Mouse (Mus musculus) gastrocnemius, postnatal 10 days (tissue): ENCODE measurements around the gene Hectd4. TPM values are rescaled to one million over a fixed set of nuclear protein-coding genes. Genes with fewer than 3 reads are reported as not detected.

ENCODE experiments used
- DNase-seq: peaks from one replicate; pipeline ENCODE4 v3.0.0; 2021; ENCODE audit warnings: mixed read lengths
- total RNA-seq, 2 experiments: library from RNA; stranded (reverse); gene quantifications; 2 replicates each; pipeline ENCODE4 v1.2.3; 2021

The Hectd4 gene
- total RNA-seq, 2 experiments from 2014 or later, result 12.7 to 16.6 TPM

GRCm38 (mm10) chr5:121397187-121398145, 177.4 kb downstream of the Hectd4 start, which contains the start of gene Naa25:
Naa25 (plus strand) TSS chr5:121397936.
- DNase-seq, result peak; percentile 98

DNA sequence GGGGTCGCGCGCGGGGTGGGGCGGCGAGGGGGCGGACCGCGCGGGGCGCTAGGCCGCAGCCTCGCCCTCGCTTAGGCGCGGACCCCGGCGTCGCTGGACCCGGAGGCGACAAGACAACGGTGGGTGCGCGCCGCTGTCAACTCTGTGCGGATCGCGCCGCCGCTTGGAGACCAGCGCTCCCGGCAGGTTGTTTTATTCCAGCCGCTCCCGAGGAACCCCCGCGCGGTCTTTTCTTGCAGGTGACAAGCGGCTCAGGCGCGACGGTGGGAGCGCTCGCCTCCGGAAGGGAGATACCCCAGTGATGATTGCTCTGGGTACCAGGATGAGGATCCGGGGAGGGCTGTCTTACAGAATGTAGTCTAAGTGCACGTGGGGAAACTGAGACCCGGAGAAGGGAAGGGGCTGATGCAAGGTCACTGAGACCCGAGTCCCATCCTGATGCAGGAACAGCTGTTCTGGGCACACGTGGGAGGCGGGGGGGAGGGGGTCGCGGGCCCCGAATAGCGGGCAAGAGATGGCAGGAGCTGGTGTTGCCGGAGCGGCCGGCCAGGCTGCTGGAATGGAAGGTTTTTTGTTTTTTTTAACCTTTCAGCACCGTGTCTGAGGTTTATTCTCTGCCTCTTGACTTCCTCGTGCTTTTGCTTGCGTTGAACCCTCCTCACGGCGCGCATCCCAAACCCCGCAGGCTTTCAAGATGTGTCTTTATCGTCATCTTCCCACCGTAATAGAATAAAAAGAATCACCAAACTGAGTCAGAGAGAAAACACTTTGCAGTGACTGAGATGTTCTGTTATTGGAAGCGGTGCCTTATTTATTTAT, 178.3 kb downstream of the Hectd4 start:
- DNase-seq, result no peak

DNA sequence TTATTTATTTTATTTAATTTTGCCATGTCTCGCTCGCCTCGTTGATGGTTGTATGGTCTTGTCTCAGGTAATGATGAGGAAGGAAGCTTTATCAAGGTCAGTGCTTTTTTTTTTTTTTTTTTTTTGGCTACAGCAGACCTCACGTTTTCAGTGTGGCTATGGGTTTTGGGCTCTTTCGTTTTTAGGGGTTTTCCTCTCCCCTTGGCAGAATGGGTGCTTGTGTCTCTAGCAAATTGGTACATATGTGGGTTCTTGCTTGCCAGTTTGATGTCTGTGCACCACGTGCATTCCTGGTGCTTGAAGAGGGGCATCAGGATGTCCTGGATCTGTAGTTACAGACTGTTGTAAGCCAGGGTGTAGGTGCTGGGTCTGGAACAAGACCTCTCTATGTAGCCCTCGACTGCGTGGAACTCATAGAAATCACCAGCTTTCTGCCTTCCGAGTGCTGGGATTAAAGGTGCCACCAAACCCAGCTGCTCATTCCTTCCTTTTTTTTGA, 179.0 kb downstream of the Hectd4 start:
- no peak for DNase-seq

GRCm38 (mm10) chr5:121399540-121399939, 179.5 kb downstream of the Hectd4 start:
- DNase-seq, result no peak

DNA sequence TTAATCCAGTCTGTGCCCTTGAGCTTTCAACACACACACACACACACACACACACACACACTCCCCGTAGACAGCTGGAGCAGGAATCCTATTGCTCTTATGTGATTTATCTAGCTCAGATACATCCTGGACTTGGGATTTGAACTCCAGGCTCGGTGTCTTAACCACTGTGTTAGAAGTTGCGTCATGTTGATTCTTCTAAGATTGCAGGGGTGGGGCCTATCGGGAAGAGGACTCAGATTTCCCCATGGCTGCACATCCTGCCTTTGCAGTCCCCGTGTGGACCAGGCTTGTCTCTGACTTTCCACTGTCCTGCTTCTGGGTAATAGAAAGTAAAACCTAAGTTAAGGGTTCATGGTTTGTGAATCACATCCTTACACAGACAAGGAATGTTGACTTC, 180.0 kb downstream of the Hectd4 start:
- no peak for DNase-seq

GRCm38 (mm10) chr5:121400849-121401248, 180.8 kb downstream of the Hectd4 start:
- no peak for DNase-seq

DNA sequence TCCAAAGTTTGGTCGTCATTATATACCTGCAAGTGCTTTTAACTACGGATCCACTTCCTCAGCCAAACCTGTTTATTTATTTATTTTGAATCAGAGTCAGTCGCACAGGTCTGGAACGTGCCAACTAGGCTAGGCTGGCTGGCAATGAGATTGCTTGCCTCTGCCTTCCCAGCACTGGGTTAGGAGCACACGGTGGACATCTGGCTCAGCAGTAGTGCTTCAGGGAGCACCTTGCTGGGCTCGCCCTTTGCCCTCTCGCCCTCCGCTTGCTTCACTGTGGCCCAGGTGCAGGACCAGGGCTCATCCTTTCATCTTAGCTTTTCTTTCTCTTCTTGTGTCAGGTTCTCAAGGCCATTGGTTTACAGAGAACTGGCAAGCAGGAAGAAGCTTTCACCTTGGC, 187.8 kb downstream of the Hectd4 start:
- DNase-seq, result no peak

- DNase-seq, result no peak
These were observed 191.0 kb downstream of the Hectd4 start for GRCm38 (mm10) chr5:121410975-121411374.

Other genes starting within 250 kb of the Hectd4 start
- gene Rph3a, start 210.1 kb upstream of the Hectd4 start, total RNA-seq, result under 1 TPM; 0.35 to 0.47 TPM
- gene Ptpn11, start 28.8 kb upstream of the Hectd4 start, total RNA-seq, result 10 to 100 TPM; 68.7 to 72.8 TPM
- 100 to 1,000 TPM; 744 to 776 TPM for gene Rpl6, start 15.7 kb upstream of the Hectd4 start, total RNA-seq
- 10 to 100 TPM; 54.2 to 59.1 TPM for gene Trafd1, start 165.4 kb downstream of the Hectd4 start, total RNA-seq
- 10 to 100 TPM; 22.2 to 23.7 TPM for gene Naa25, start 177.7 kb downstream of the Hectd4 start, total RNA-seq
- gene Tmem116, start 231.7 kb downstream of the Hectd4 start, total RNA-seq, result 1 to 10 TPM; 6.4 to 7.1 TPM
- gene Erp29, start 232.3 kb downstream of the Hectd4 start, total RNA-seq, result 10 to 100 TPM; 70.3 to 80.6 TPM